Mouse (Mus musculus) heart, adult 2 months (tissue): ENCODE measurements around the gene Srgap1. TPM values are rescaled to one million over a fixed set of nuclear protein-coding genes. Genes with fewer than 3 reads are reported as not detected.

Source experiments
- DNase-seq, 2 experiments: peaks; one replicate each; pipeline ENCODE4 v3.0.0; 2021
- H3K27ac ChIP-seq: fragments of 200-600 bp; 2 replicates; pipeline ENCODE4 v1.8.1; 2022
- H3K27me3 ChIP-seq: fragments of 200-500 bp; 2 replicates; pipeline ENCODE4 v1.6.1; 2012; ENCODE audit warnings: mild to moderate bottlenecking, low read length, inconsistent platforms, mixed read lengths; ENCODE audit not compliant: control insufficient read depth, insufficient read depth
- H3K36me3 ChIP-seq: fragments of 200-500 bp; 2 replicates; pipeline ENCODE4 v1.6.1; 2012; ENCODE audit warnings: low read length, inconsistent platforms; ENCODE audit not compliant: control insufficient read depth, insufficient read depth
- H3K4me1 ChIP-seq: fragments of 200-500 bp; 2 replicates; pipeline ENCODE4 v1.6.1; 2011; ENCODE audit warnings: low read length; ENCODE audit not compliant: control insufficient read depth, insufficient read depth
- H3K4me3 ChIP-seq: fragments of 200-600 bp; 2 replicates; pipeline ENCODE4 v1.8.1; 2022
- H3K79me2 ChIP-seq: fragments of 200-500 bp; replicated peaks from 2 replicates; pipeline ENCODE4 v1.6.1; 2012; ENCODE audit warnings: mild to moderate bottlenecking, inconsistent platforms, low read length, moderate library complexity, mixed read lengths; ENCODE audit not compliant: control insufficient read depth, insufficient read depth
- H3K9ac ChIP-seq: fragments of 200-500 bp; 2 replicates; pipeline ENCODE4 v1.6.1; 2012; ENCODE audit warnings: low read depth, mild to moderate bottlenecking, control low read depth, inconsistent platforms, low read length, mixed read lengths
- CTCF ChIP-seq: fragments of 200-600 bp; IDR thresholded peaks from 2 replicates; pipeline ENCODE4 v1.8.1; 2022; ENCODE audit warnings: antibody characterized with exemption, mild to moderate bottlenecking, moderate library complexity
- EP300 ChIP-seq: fragments of 200-500 bp; IDR thresholded peaks from 2 replicates; pipeline ENCODE4 v1.6.1; 2011; ENCODE audit warnings: low read depth, low read length, control low read depth; ENCODE audit not compliant: insufficient read depth
- POLR2A ChIP-seq: fragments of 200-500 bp; IDR thresholded peaks from 2 replicates; pipeline ENCODE4 v1.6.1; 2011; ENCODE audit warnings: mild to moderate bottlenecking, low read depth, low read length, control low read depth; ENCODE audit not compliant: insufficient read depth
- WGBS: fragments of 180-500 bp; shearing (Covaris S2); methylation state at CpG from one replicate; pipeline ENCODE4 v1.1.7; 2018; 5-methylcytosine and 5-hydroxymethylcytosine counted together
- intact Hi-C: fragments of 180-260 bp; cut with DNase I; formaldehyde crosslinking; loops from one replicate; pipeline ENCODE4 v1.15.1; 2025
- polyA plus RNA-seq: library from polyadenylated mRNA; depleted of rRNA; stranded (reverse); fragments of >200 nt; gene quantifications from 2 replicates; pipeline ENCODE4 v1.2.3, GENCODE M21; 2012
- total RNA-seq, 2 experiments: library from RNA; stranded (reverse); gene quantifications; 2 replicates each; pipeline ENCODE4 v1.2.3; 2021

Srgap1 gene
- total and polyA plus RNA-seq, 3 experiments, result 1.1 to 2.1 (median 1.3) TPM

DNA sequence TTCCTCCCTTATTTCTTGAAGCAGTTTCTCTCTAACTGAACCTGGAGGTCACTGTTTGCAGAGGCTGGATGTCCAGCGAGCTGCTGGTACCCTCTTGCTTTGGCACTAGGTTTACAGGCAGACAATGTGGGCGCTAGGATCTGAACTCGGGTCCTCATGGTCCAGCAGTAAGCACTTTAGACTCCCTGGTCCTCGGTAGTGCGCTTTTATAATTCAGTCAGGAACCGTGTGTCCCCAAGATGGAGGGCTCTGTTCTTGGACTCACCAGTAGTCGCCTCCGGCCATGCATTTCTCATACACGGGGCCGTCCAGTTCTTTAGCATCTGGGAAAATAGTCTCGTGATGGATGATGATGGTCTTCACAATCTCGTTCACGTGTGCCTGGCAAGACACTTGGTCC is 242.6 kb downstream of the Srgap1 start:
- no peaks in the 10 kb centered on the region for H3K27me3 ChIP-seq
- TF ChIP-seq EP300, result no peak
- TF ChIP-seq POLR2A, result no peak
- TF ChIP-seq CTCF, result no peak
- H3K79me2 ChIP-seq, result no peaks in the 10 kb centered on the region
- H3K4me1 ChIP-seq, result no peaks in the 10 kb centered on the region
- H3K36me3 ChIP-seq, result no peaks in the 10 kb centered on the region
- no peak for DNase-seq
- no peak overlapping the region for H3K9ac ChIP-seq
- intact Hi-C loops, result no loop called here
- H3K4me3 ChIP-seq, result no peak overlapping the region
- no peak overlapping the region for H3K27ac ChIP-seq
- 96% methylated on average over 13 of the region's 13 CpGs for WGBS

GRCm38 (mm10) chr10:121800041-121800440 is 247.1 kb downstream of the Srgap1 start:
- DNase-seq, result no peak
- H3K27me3 ChIP-seq, result no peaks in the 10 kb centered on the region
- H3K79me2 ChIP-seq, result no peaks in the 10 kb centered on the region
- H3K4me3 ChIP-seq, result no peak overlapping the region
- WGBS, result 87% methylated on average over 13 of the region's 13 CpGs
- H3K9ac ChIP-seq, result no peak overlapping the region
- H3K4me1 ChIP-seq, result no peaks in the 10 kb centered on the region
- no peaks in the 10 kb centered on the region for H3K36me3 ChIP-seq
- no peak for TF ChIP-seq EP300
- TF ChIP-seq CTCF, result no peak
- no peak for TF ChIP-seq POLR2A
- intact Hi-C loops, result no loop called here
- no peak overlapping the region for H3K27ac ChIP-seq

DNA sequence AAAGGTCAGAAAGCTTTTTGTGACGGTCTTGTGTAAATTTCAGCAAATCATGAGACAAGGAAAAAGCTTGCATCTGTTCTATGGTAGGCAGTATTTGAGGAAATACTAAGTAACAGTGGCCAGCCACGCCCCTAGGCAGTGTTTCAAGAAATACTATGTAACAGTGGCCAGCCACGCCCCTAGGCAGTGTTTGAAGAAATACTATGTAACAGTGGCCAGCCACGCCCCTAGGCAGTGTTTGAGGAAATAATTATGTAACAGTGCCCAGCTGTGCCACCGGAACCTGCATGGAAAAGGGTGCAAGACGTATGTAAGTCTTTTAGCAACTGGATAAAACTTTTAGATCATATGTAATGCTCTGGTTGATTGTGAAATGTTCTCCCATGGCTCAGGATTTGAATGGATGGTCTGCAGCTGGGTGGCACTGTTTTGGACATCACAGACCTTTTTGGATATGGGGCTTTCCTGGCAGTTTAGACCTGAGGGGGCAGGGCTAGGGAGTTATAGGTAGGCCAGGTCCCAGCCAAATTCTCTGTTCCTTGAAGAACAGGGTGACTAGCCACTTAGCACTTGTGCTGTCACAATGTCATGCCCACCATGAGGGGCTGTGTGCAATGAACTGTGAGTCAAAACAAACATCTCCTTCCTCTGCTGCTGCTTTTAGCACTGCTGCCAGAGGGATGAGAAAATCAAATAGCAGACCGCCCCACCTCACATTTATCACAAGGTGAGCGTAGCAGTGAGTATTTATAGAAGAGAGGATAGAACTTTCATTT is 250.9 kb downstream of the Srgap1 start:
- H3K36me3 ChIP-seq, result no peaks in the 10 kb centered on the region
- intact Hi-C loops, result no loop called here
- H3K27me3 ChIP-seq, result no peaks in the 10 kb centered on the region
- no peaks in the 10 kb centered on the region for H3K79me2 ChIP-seq
- H3K4me1 ChIP-seq, result no peaks in the 10 kb centered on the region
- no peak for TF ChIP-seq CTCF
- no peak for TF ChIP-seq POLR2A
- TF ChIP-seq EP300, result no peak
- no peak overlapping the region for H3K4me3 ChIP-seq
- no peak overlapping the region for H3K27ac ChIP-seq
- WGBS, result 72% methylated on average over 8 of the region's 8 CpGs
- DNase-seq, result peak in 1 of 2 experiments; percentile 36
- no peak overlapping the region for H3K9ac ChIP-seq

GRCm38 (mm10) chr10:121794486-121794885 is 252.6 kb downstream of the Srgap1 start:
- WGBS, result 89% methylated on average over 12 of the region's 12 CpGs
- Histone ChIP-seq H3K4me1 (no peaks in the 10 kb centered on the region), H3K36me3 (no peaks in the 10 kb centered on the region), H3K27ac (no peak overlapping the region), H3K27me3 (no peaks in the 10 kb centered on the region), H3K4me3 (no peak overlapping the region), H3K79me2 (no peaks in the 10 kb centered on the region), H3K9ac (no peak overlapping the region)
- TF ChIP-seq POLR2A (no peak), CTCF (no peak), EP300 (no peak)
- DNase-seq, result no peak
- intact Hi-C loops, result no loop called here

DNA sequence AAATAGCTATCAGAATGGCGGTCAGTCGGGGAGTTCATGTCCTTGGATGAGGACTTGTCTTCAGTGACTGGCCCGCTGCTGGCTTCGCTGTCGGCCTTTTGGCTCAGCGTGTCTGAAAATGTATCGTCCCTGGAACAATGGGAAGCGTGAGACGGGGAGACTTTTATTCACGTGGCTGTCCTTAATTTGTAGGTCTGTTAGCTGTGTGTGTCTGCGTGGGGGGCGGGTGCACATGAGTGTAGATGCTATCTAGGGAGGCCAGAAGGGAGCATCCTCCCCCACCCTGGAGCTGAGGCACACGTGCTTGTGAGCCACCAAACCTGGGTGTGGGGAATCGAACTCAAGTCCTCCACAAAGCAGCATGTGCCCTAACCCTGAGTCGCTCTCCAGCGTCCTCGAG is 254.5 kb downstream of the Srgap1 start:
- intact Hi-C loops, result no loop called here
- no peaks in the 10 kb centered on the region for H3K79me2 ChIP-seq
- H3K9ac ChIP-seq, result no peak overlapping the region
- H3K27me3 ChIP-seq, result no peaks in the 10 kb centered on the region
- no peak for DNase-seq
- H3K4me3 ChIP-seq, result no peak overlapping the region
- H3K27ac ChIP-seq, result no peak overlapping the region
- no peaks in the 10 kb centered on the region for H3K36me3 ChIP-seq
- H3K4me1 ChIP-seq, result no peaks in the 10 kb centered on the region
- 94% methylated on average over 17 of the region's 17 CpGs for WGBS
- TF ChIP-seq POLR2A (no peak), CTCF (no peak), EP300 (no peak)

DNA sequence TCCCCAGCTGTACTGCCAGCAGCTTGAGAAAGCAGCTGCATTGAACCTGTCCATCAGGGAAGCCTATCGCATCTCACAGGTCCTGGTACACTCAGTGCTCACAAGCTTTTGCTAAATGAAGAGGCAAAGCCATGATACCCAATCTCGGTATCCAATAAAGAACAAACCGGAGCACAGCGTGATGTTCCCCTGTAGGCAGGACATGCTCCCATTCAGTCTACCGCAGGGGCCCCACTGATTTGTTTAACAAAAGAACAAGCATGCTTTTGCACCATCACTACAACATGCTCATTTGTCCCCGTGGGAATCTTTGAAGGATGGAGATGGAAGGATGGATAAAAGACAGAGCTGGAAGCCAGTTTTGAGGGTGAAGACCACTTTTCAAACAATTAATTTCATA is 257.0 kb downstream of the Srgap1 start:
- no peaks in the 10 kb centered on the region for H3K36me3 ChIP-seq
- no peak overlapping the region for H3K4me3 ChIP-seq
- H3K9ac ChIP-seq, result no peak overlapping the region
- no peak overlapping the region for H3K27ac ChIP-seq
- DNase-seq, result no peak
- no peaks in the 10 kb centered on the region for H3K4me1 ChIP-seq
- no peaks in the 10 kb centered on the region for H3K27me3 ChIP-seq
- TF ChIP-seq CTCF (no peak), EP300 (no peak), POLR2A (no peak)
- 89% methylated on average over 6 of the region's 6 CpGs for WGBS
- H3K79me2 ChIP-seq, result no peaks in the 10 kb centered on the region
- intact Hi-C loops, result no loop called here
